Mouse (Mus musculus) retina, postnatal 7 days (tissue): ENCODE measurements around the gene Trim38.
"Not testable (repeated sequence)": the region's sequence is repeated elsewhere in the genome, so short reads cannot be mapped to it uniquely, and the experiment has no call there.

Experiments used
- DNase-seq: peaks from one replicate; pipeline ENCODE4 v3.0.0-alpha.2; 2012; ENCODE audit warnings: low read depth, low spot score

The Trim38 gene

DNA sequence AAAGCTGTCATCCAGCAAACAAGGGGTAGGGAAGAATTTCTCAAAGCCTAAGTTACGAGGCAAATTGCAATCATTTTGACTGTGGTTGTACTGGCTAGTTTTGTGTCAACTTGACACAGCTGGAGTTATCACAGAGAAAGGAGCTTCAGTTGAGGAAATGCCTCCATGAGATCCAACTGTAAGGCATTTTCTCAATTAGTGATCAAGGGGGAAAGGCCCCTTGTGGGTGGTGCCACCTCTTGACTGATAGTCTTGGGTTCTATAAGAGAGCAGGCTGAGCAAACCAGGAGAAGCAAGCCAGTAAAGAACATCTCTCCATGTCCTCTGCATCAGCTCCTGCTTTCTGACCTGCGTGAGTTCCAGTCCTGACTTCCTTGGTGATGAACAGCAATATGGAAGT is at the start of gene Trim38:
Gene Trim38 (plus strand): TSS at position 301 of the 400 bp plus-strand sequence.
- not testable (repeated sequence) for DNase-seq

DNA sequence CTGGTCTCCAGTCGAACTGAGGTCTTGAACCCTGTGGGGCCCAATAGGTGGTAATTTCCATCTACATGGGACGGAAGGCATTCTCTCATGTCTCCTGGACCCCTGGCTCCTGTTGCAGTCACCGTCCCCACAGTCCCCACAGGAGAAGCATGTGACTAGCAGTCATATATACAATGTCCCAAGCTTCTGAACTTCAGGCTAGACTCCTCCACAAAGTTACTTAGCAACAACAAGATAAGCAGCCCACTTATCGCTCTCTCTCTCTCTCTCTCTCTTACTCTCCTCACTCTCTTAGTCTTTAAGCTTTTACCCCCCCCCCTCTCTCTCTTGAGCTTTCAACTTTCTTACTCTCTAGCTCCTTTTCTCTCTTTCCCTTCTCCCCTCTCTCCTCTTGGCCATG is 45.5 kb upstream of the Trim38 start:
- DNase-seq: no peak

DNA sequence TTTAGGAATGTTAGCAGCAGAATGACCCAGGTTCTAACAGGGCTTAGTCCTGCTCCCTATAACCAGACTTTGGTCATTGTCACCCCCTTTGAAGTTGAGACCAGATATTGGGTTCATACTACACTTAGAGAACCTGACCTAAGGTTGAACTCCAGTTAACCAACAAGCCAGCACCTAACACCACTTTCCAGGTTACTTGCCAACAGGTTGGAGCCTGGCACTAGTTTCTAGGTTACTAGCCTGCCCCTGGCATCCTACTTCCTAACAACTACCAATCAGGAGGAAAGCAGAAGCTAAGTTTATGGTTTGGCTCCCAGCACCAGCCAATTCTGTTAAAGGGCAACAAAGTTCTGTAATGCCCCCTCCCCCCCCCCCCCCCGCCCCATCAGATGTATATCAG is 44.5 kb upstream of the Trim38 start:
- no peak for DNase-seq

DNA sequence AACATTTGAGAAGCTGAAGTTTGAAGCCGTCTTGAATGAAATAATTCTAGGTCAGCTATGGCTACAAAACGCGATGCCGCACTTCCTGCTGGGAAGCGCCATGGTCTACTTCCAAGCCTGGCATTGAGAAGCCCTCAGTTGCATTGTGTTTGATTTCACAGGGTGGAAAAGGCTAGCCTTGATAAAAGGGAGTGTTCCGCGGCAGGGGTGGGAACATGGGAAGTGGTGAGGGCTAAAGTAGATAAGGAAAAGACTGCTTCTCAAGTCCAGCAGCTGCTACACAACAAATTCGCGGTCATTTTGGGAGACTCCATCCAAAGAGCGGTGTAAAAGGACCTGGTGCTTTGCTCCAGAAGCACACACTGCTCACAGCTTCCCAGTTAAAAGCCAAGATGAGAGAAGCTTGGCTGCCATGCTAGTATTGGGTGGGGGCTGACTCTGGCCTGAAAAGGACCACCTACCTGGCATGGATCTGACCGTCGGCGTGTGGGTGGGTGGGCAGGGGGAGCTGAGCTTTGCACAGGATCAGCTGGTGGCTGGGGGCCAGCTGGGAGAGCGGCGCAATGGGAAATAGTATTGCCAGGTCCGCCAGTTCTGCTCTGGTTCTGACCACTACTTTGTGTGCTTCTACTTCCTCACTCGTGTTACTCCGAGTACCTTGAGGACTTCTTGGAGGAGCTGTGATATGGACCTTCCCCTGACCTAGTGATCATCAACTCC is 41.1 kb upstream of the Trim38 start:
- DNase-seq: no peak

DNA sequence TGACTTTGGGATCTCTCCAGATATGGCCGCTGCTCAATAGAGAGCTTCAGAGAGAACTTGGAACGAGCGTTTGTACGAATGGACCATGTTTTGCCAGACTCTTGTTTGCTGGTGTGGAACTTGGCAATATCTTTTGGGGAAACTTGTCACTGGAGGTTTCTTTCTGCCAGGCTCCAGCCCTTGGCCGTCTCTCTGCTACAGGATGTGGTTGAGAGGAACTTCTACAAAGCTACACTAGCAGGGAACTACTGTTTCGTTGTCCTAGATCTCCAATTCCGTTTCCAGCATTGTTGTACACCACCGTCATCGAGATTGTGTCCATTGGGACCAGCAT is 40.6 kb upstream of the Trim38 start:
- no peak for DNase-seq

DNA sequence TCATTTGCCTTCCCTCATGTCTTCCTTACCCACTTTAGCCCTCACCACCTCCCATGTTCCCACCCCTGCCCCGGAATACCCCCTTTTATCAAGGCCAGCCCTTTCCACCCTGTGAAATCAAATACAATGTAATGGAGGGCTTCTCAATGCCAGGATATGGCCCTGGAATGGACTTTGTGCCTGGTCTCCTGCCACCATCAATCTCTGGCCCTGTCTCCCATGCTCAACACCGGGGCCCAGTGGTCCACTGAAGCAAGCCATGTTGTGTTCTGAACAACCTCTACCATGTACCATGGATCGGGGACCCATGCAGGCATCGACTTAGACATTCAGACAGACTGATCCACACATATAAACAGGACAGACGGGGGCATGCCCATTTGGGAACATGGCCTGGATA is 40.0 kb upstream of the Trim38 start:
- DNase-seq: no peak

DNA sequence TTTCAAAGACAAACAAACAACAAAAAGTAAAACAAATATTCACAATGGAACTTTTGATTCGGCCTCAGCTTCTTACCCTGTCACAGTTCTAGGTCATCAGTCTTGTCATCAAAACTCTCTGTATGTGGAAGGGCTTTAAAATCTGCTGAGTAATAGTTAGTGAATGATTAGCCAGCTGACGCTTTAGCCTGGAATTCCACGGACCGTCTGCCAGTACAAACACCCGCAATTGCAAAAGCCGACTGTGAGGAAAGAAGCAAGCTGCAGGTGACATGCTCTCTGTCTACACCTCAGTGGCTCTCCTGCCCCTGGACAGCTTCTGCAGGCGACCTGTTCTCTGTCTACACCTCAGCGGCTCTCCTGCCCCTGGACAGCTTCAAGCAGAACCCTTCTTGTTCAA is 39.2 kb upstream of the Trim38 start:
- DNase-seq: no peak

DNA sequence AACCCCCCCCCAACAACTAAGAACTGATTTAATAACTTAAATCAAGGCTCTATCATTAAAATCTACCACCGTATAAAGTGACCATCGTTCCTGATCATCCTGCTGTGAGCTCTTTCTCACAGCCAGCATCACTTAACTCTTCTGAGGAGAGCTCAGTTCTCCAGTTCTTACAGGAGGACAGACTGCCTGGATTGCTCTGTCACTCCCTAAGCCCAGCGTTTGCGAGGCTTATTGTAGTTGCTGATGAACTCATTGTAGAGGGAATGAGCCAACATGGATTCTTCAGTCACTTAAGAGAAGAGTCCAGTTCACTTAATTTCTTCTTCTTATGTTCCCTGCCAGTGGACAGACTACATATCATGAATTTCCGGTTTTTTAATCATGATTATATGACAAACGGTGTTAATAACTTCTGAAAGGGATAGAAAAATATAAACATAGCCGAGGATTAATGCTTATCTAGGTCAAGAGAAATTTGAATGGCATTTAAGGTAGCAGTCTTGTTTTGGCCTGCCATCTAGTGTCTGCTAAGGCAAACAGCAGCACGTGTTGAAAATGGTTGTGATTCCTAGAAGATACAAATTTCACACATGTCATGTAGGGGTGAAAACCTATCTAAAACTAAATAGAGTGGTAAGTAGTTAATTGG is 37.4 kb upstream of the Trim38 start:
- no peak for DNase-seq

DNA sequence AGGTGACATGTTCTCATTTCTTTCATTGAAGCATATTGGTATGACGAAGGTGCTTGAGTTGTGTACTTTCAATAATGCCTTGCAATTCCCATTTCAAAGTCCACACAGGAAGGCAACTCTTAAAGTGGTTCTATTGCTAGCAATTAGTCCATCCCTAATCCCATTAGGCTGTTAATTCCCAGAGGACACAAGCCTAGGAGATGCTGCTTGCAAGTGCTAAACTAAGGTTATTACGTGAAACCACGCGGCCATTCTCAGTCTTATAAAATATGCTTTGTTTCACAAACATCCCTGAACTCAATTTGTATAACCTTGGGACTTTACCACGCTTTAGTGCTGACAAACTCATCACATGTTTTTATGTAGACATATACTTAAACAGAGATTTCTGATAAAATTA is 32.6 kb upstream of the Trim38 start:
- DNase-seq: no peak

DNA sequence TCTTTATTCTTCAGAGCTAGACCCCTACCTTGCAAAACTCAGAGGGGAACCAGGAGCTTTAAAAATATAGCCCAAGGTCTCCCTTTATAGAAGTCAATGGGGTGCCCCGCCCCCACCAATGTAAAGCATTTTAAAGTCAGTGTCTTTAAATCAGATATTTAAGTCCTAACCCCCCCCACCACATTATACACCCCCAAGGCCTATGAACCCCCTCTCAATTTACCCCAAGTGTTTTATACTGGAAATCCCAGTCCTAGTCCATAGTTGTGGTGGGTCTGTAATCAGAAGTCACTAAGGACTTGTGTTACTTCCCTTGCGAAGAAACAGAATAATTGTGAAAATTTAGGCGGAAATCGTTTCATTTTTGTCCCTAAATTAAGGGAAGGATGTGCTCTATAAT is 31.7 kb upstream of the Trim38 start:
- no peak for DNase-seq

DNA sequence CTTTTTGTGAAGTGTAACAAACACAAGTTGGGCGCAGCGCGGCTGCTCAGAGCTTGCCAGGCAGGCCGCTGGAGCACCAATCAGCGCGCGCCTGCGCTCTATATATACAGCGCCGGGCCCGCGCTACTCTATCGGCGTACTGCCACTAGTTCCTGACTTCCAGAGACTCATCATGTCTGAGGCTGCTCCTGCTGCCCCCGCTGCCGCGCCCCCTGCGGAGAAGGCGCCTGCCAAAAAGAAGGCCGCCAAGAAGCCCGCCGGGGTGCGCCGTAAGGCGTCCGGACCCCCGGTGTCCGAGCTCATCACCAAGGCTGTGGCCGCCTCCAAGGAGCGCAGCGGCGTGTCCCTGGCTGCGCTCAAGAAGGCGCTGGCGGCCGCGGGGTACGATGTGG is 31.0 kb upstream of the Trim38 start, which contains the start of gene Hist1h1c:
Gene Hist1h1c (plus strand): TSS at position 132 of the 392 bp plus-strand sequence.
- DNase-seq: peak; percentile 74

DNA sequence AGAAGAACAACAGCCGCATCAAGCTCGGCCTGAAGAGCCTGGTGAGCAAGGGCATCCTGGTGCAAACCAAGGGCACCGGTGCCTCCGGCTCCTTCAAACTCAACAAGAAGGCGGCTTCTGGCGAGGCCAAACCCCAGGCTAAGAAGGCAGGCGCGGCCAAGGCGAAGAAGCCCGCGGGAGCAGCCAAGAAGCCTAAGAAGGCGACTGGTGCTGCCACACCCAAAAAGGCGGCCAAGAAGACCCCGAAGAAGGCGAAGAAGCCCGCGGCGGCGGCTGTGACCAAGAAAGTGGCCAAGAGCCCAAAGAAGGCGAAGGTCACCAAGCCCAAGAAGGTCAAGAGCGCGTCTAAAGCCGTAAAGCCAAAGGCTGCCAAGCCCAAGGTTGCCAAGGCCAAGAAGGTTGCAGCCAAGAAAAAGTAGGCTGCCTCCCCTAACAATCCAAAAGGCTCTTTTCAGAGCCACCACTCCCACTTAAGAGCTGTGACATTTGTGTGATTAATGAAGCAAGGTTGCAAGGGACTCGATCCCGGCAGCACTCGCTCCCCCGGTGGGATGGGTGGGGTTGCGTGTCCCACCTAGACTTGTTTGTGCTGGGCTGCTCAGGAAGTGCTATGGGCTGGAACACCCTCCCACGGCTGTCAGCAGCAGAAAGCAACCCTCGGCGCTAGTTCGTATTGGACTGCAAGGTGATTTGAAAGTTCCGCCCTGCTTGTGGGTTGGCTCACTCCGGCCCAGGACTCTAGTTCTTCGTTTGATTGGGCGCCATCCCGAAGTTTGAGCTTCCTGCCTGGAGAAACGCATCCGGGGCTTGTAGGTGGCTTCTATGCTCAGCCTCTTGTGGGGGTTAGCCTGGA is 30.4 kb upstream of the Trim38 start:
- no peak for DNase-seq

DNA sequence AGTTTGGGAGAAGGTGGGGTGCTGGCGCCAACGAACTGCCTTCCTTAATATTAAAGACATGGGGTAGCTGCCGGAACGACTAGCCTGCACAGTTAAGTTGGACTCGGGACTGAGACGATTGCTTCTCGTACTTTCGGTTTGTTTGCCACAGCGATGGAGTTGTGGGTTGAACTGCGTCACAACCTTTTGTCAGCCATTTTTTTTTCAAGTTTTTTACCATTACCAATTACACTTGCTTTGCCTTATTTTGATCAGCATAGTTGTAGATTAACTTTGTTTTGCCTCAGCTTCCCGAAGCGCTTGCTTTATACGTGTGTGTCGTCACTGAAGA is 29.8 kb upstream of the Trim38 start:
- no peak for DNase-seq

DNA sequence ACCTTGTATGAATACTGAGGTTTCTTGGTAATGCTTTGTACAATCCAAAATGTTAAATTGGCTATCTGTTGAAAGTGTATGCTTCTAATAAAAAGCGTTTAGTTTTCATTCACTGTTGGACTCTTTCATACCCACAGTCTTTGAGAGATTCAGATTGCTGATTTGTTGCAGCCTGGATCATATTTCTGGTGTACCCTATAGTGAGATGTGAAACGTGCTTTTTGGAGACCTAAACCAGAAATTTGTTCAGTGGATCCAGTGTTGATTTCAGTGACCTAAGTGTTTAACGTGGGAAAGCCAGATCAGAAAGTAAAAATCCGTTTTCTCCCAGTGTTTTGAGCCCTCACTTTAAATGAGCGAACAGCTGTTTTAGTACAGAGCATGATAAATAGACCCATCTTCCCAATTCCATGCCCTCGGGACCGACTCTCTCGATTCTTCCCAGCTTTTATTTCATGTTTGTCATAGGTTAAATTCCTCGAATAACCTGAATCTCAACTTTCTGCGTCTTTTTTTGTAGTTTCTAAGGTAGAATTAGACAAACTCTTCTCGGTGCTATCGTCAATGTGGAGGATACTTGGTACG is 29.4 kb upstream of the Trim38 start:
- no peak for DNase-seq

DNA sequence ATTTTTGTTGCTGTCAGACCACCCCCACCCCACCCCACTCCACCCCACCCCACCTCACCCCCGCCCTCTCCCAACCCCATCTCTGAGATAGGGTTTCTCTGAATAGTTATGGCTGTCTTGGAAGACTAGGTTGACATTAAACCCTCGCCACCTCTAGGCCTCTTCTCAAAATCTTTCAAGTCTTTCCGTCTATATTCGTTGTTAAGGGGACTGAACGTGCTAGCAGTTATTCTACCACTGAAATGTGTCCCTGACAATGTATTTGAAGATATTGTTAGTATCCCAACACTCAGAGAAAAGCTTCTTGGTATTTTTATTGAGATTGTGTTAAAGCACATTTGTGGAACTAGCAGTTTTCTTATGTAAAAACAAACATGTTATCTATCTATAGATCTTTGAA is 28.8 kb upstream of the Trim38 start:
- no peak for DNase-seq

DNA sequence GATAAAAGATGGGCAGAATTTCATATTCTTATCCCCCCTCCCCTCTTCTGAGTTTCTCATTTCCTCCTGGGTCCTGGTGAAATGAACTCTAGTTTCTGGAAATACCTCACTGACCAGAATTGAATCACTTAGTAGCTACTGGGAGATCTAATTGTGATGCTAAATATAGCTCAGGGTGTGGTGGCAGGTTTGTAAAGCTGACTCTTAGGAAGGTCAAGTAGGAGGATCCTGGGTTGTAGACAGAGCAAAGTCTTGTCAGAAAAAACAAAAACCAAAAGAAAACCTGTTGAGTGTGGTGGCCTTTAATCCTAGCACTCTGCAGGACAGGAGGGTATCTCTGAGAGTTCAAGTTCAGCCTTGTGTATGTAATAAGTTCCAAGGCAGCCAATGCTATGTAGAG is 27.7 kb upstream of the Trim38 start:
- no peak for DNase-seq

DNA sequence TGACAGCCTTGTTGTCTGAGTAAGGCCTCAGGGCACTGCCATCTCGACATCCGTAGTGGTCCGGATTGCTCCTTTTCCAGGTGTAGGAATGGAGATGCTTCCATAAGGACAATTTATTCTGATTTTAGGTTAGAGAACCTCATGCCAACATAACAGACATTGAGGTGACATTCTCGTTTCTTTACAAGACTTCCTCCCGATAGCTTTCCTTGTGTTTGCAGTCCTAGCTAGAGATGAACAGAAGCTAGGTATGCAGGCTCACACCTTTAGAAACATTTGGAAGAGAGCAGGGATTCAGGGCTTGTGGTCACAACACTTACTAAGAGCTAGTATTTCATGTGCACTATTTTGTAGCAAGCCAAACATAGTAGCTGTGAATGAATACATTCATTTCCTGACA is 26.5 kb upstream of the Trim38 start:
- DNase-seq: no peak

DNA sequence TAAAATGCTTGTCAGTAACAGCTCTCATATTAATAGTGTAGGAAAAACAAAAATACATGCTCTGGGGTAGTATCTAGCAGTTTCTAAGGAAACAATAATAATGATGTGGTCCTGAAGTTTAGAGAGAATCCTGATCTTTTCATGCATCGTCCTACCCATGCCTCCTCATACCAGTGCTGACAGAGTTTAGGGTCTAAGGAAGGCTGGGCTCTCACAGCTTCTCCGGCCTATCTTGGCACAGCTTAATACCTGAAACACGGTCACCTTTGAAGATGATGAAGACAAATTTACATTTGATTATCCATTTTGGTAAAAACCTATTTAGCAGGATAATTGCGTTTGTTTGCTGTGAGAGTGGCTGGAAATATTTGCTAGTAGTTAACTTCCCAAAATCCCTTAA is 25.8 kb upstream of the Trim38 start:
- no peak for DNase-seq

DNA sequence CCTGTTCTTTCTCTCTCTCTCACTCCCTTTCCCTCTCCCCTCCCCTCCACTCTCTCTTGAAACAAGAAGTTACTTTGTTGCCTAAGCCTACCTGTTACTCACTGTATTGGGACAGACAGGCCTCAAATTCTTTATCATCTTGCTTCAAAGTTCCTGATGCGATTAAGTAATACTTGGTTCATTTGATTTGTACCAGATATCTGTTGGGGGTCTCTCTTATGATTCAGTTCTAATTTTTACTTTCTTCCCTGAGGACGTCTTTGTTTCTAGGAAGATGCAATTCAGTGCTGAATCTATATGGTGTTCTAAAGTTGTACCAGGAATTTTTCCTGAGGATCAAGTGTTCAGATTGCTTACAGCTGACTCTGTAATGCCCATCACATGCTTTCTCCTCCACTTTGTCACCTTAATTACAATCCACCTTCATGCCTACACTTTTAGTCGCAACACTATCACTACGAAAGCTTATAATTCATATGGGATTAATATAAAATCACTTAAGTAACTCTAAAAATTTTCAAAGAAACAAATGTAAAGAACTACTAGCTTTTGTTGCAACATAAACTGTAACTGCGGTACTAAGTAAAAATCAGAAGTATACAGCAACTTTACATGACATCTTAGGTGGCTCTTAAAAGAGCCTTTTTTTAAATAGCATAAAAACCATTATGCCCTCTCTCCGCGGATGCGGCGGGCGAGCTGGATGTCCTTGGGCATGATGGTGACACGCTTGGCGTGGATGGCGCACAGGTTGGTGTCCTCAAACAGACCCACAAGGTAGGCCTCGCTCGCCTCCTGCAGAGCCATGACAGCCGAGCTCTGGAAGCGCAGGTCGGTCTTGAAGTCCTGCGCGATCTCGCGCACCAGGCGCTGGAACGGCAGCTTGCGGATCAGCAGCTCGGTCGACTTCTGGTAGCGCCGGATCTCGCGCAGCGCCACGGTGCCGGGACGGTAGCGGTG is 25.0 kb upstream of the Trim38 start:
- no peak for DNase-seq

DNA sequence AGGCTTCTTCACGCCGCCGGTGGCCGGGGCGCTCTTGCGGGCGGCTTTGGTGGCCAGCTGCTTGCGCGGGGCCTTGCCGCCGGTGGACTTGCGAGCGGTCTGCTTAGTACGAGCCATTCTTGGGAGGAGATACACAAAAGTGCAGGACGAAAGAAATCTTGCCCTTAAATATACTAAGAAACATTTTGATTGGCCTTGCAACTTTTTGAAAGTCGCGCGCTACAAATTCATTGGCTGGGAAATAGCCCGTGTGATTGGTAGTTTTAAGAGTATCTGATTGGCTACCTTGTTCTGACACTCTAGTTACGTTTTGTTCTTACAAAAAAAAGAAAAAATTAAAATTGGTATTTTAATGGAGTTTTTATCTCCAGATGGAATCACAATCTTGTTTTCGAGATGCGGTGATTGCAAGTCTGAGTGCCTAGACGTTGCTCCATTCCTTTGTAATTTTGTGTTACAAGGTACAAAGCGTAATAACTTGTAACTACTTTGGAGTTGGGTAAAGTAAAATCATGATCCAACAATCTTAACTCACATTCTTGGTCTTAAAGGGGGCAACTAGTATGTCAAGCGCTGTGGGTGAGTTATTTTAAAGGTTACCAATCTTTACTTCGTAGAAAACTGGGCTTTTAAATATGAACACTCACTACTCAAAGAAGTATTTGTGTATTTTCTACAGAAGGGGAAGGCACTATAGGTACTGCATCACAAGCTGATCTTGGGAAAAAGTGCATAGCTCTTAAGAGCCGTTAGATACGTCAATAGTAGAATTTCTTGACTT is 24.1 kb upstream of the Trim38 start, which contains the start of gene Hist1h3c:
Gene Hist1h3c (minus strand): TSS at position 222 of the 781 bp plus-strand sequence.
- no peak for DNase-seq
